Mouse (Mus musculus) 3T3-L1 (cell line): ENCODE measurements around the gene Flot1.

Experiments used
- DNase-seq: peaks from one replicate; pipeline ENCODE4 v3.0.0-alpha.2; 2015; ENCODE audit warnings: low read depth, low spot score

Gene Flot1

DNA sequence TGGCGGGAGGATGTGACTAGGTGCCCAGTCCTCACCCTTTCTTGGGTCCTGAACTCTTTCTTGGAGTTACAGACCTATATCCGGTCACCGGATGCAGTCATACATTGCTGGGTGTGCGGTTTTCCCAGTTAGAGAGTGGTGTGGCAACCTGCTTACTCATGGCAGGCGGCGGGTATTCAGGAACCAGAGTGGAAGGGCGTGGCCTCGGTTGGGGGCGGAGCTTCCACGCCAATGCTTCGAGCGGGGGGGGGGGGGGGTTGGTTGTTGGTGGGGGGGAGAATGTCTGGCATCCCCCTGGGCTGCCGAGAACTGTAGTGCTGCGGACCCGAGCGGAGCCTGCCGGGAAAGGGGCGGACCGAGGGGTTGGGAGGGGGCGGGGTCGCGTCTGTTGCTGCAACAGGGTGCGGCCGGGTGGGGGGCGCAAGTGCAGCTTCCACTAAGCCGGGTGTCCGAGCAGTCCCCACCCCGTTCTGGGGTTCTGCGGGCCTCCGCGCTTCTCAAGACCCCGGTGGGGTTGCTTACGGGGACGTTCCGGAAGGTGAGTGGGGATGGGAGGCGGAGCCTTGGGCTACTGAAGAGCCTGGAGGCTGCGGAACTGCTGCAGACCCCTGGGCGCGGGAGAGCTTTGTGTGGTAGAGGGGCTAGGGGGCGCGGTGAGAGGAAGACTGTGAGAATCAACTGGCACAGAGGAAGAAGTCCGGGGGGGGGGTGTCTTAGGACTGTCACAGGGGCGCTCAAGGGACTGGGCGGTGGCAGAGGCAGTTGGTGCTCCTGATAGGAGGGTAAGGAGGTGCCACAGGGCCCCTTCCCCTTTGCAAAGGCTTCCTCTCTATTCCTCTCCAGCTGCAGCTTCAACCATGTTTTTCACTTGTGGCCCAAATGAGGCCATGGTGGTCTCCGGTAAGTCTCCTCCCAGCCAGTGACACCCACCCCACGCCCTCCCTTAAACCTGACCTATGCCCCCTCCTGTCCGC, at the start of gene Flot1:
Flot1 (plus strand) TSS at position 267 of the 974 bp plus-strand sequence.
- DNase-seq, result peak; percentile 99

- peak; percentile 98 for DNase-seq
Measured at GRCm38 (mm10) chr17:35776811-35777609, 46.0 kb upstream of the Flot1 start.

- no peak for DNase-seq
Measured at GRCm38 (mm10) chr17:35778965-35779364, 44.1 kb upstream of the Flot1 start.

DNA sequence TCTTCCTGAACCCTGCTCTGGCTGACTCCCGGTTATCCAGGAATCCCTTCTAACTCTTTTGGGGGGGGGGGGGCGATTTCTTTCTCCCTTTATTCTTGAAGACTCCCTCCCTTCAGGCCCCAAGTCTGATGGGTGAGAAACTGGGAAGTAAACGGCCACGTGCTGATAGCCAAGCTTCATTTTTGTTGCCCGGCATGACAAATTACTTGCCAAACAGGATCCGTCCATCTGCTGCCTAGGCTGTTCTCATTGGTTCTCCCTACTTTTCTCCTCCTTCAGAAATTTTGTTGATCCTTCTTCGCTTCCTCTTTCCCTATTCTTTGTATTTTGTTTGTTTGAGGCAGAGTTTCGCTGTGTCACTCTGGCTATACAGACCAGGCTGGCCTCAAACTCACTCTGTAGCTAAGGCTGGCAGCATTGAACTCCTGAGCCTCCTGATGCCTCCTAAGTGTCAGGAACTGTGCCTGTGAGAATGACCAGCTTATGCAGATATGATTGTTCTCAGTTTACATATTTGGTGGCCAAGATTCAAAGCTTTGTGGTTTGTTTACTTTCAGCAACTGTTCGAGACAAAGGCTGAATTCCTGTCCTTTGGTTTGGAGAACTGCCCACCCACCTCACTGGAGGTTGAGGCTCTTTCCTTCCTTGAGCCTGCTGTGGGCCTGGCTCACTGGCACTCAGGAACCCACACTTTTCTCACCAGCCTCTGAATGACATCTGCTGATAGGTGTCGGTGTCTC, 43.4 kb upstream of the Flot1 start:
- DNase-seq, result peak; percentile 84

DNA sequence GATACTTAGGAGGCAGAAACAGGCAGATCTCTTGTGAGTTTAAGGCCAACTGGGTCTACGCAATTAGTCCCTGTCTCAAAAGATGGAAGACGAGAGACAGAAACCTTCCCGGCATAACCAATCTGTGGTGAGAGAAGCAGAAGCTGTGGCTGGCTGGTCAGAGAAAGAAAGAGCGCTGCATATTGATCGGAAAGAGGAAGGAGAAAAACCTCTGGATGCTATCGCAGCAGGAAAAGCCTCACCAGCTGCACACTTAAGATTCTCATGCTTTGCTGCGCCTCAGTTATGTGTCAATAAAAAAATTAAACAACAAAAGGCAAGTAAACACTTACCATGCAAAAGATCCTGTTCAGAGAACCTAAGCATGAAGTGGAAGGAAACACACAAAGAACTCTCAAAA, 42.7 kb upstream of the Flot1 start:
- no peak for DNase-seq

DNA sequence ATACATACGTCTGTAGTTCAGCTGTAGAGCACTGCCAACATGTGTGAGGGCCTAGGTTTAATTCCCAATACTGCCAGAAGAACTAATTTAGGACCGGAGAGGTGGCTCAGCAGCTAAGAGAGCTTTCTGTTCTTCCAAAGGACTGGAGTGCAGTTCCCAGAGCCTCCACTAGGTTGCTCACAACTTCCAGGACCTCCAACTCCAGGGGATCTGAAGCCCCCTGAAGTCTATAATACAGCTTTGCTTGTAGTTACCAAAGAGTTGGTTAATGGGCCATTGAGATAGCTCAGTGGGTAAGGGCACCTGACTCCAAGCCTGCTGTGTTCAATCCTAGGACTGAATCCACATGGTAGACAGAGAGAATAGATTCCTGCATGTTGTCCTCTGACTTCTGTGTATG, 40.6 kb upstream of the Flot1 start:
- no peak for DNase-seq

DNA sequence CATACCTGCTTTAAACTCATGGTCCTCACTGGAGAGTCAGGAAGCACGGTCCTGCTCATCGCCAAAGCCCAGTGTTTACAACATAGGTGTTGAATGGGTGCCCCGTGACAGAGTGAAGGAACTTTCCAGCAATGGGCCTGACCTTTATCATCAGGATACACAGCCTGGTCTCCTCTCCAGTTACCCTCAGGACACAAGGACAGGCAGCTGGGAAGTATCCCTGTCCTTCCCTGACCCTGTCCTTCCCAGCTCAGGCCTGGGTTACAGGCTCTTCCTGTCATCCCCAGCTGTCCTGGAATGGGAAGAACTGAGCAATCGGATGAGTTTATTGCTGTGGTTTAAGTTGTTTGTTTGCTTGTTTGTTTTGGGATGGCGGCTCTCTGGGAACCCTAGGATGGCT, 40.1 kb upstream of the Flot1 start:
- DNase-seq, result no peak

GRCm38 (mm10) chr17:35783944-35784343, 39.1 kb upstream of the Flot1 start:
- DNase-seq, result no peak

DNA sequence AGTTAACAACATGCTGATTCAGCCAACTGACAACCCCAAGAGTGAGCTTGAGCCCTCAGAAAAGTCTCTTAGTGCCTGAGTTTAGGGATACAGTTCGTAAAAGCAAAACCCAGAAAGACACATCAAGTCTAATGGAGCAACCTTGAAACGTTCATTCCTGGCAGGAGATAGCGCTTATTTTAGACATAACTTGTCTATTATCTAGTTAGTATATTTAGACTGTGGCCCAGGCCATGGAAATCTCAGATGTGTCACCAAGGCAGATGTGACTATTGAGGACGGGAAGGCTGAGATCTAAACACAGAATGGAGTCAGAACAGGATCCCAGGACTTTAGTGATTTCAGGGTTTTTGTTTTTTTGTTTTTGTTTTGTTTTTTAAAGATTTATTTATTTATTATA, 37.9 kb upstream of the Flot1 start:
- no peak for DNase-seq

GRCm38 (mm10) chr17:35787493-35787892, 35.5 kb upstream of the Flot1 start:
- no peak for DNase-seq

- DNase-seq, result no peak
Measured at GRCm38 (mm10) chr17:35788025-35788424, 35.0 kb upstream of the Flot1 start.

DNA sequence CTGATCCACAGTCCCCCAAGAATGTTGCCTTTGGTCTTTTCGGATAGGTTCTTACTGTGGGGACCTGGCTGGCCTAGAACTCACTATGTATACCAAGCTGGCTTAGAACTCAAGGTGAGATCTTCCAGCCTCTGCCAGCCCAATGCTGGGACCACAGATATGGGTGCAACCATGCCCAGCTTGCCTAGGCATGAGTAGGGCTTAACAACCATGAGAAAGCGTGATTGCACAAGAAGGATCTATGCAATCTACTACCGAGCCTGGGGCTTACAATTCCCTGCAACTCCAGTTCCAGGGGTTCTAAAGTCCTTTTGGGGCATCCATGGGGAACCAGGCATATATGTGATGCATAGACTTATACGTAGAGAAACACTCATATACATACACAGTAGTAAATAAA, 32.1 kb upstream of the Flot1 start:
- no peak for DNase-seq

DNA sequence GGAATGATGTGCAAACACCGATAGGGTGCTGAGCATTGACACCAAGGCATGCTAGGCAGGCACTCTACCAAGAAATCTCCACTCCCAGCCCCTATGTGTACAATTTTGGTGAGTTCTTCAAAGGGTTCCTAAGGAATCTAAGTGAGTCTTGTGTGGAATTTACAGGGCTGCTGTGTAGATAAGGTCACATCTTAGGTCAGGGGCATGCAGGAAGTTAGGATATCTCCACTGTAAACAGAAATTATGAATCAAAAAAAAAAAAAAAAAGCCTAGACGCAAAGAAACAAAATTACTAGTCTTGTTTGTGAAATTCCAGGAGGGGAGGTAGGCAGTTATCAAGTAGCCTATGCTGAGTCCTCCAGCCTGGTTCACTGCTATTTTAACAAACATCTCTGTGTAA, 30.2 kb upstream of the Flot1 start:
- DNase-seq, result no peak

- DNase-seq, result no peak
Measured at GRCm38 (mm10) chr17:35795099-35795498, 27.9 kb upstream of the Flot1 start.

- DNase-seq, result peak; percentile 66
Measured at GRCm38 (mm10) chr17:35795656-35796055, 27.4 kb upstream of the Flot1 start.

DNA sequence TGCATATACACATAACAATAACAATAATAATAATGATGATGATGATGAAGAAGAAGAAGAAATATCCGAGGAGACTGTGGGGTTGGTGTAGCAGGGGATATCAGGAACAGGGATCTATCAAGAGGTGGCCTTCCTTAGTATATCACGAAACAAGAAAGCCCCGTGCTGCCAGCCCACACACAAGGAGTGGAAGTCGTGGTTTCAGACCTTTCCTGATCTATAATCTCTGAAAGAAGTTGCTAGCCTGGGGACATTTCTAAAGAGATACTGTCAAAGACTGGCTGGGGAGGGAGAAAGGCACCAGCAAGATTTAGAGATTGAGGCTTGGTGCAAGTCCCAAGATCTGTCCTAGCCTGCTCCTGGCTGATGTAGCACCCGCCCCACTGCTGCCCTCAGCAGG, 26.2 kb upstream of the Flot1 start:
- no peak for DNase-seq

- no peak for DNase-seq
Measured at GRCm38 (mm10) chr17:35800905-35801304, 22.1 kb upstream of the Flot1 start.

GRCm38 (mm10) chr17:35803020-35803419, 20.0 kb upstream of the Flot1 start:
- no peak for DNase-seq

DNA sequence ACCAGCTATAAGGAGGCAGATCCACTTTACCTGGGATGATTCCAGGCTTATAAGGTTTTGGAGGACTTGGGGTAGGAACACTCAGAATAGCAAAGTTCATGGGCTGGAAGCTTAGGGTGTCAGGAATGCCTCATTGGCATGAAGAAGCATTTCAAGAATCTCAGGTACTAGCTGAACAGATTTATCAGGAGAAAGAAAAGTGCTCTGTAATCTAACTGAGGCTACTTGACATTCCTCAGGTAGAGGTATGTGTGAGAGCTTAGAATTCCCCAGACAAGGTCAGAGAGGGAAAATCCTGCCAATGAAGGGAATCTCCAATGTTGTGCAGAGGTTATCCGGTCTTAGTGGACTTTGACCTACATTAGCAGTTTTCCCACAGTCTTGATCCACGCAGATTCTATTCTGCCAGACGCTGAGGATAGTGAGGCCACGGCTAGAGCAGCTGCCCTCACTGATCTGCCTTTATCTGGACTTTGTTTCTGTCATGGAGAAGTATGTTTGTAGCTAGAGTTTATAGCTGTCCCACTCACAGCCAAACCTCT, 19.1 kb upstream of the Flot1 start:
- DNase-seq, result no peak

GRCm38 (mm10) chr17:35808073-35808472, 15.0 kb upstream of the Flot1 start:
- DNase-seq, result no peak

GRCm38 (mm10) chr17:35809395-35809794, 13.6 kb upstream of the Flot1 start:
- no peak for DNase-seq
